Mouse (Mus musculus) ZHBTc4 (cell line): ENCODE data around the gene Gm49661.
A peak's percentile ranks its signal among the peaks of the same experiment; 100 is the strongest.

ENCODE experiments used
- DNase-seq: peaks from one replicate; pipeline ENCODE4 v3.0.0-alpha.2; 2011; ENCODE audit warnings: low read depth, low spot score

Gene Gm49661

GRCm38 (mm10) chr8:84984294-84985048, 15.2 kb upstream of the Gm49661 start:
- no peak for DNase-seq

- no peak for DNase-seq
Observed at GRCm38 (mm10) chr8:84982499-84983011, 13.3 kb upstream of the Gm49661 start.

- DNase-seq = no peak
Observed at GRCm38 (mm10) chr8:84981644-84982498, 12.6 kb upstream of the Gm49661 start.

GRCm38 (mm10) chr8:84980622-84981358, 11.6 kb upstream of the Gm49661 start:
- DNase-seq = peak; percentile 35

DNA sequence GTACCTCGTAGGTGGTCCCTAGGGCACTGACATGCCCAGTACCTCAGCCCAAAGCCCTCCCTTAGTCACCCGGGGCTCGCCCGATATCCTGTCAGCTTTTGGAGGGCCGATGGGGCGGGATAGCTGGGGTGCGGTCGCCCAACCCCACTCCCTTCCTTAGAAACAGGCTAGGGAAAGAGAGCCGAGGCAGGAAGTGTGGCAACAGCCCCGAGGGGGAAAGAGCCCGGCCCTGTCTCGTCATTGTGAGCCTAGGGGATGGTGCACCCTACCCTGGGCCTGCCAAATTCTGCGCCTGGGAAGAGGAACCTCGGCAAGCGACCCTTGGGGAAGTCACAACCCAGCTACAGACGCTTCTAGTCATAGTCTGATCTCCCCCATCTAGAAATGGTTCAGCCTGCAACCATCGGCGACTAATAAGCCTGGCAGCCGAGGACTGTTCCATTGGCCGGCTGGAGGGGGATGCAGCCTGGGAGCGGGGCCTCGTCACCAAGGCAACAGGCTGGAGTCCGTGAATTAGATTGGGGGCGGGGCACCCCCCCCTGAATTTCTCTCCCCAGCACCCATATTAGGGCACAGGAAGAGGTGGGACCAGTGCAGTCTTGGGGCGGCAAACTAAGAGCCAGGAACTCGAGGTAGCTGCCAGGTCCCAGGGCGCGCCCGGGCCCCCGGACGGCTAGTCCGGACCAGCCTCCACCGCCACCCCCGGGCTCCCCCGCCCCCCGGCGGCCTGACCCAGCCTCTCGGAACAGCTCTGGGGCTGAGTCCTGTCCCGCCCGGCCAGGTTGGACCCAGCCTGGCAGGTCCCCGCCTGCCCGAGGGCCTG, 10.6 kb upstream of the Gm49661 start:
- peak; percentile 95 for DNase-seq

GRCm38 (mm10) chr8:84978248-84978940, 9.2 kb upstream of the Gm49661 start, which contains the start of gene Junb:
Gene Junb, minus strand, starts transcription at chr8:84978718.
- peak; percentile 93 for DNase-seq

DNA sequence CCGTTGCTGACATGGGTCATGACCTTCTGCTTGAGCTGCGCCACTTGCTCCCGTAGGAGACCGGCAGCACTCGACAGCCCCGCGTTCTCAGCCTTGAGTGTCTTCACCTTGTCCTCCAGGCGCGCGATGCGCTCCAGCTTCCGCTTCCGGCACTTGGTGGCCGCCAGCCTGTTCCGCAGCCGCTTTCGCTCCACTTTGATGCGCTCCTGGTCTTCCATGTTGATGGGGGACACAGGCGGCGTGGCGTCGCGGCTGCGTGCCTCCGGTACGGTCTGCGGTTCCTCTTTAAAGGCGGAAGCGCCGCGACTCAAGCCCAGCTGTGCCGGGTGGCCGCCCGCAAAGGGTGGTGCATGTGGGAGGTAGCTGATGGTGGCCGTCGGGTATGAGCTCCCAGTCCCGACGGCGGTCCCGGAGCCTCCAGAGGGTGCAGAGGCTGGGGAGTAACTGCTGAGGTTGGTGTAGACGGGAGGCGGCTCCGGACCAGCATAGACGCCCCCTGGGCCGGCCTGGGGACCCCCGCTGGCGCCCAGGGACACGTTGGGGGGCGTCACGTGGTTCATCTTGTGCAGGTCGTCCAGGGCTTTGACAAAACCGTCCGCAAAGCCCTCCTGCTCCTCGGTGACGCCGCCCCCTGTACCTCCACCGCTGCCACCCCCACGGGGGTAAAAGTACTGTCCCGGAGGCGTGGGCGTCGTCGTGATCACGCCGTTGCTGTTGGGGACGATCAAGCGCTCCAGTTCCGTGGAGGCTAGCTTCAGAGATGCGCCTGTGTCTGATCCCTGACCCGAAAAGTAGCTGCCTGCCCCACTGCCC, 8.4 kb upstream of the Gm49661 start:
- peak; percentile 85 for DNase-seq

GRCm38 (mm10) chr8:84976763-84977434, 7.7 kb upstream of the Gm49661 start:
- no peak for DNase-seq

DNA sequence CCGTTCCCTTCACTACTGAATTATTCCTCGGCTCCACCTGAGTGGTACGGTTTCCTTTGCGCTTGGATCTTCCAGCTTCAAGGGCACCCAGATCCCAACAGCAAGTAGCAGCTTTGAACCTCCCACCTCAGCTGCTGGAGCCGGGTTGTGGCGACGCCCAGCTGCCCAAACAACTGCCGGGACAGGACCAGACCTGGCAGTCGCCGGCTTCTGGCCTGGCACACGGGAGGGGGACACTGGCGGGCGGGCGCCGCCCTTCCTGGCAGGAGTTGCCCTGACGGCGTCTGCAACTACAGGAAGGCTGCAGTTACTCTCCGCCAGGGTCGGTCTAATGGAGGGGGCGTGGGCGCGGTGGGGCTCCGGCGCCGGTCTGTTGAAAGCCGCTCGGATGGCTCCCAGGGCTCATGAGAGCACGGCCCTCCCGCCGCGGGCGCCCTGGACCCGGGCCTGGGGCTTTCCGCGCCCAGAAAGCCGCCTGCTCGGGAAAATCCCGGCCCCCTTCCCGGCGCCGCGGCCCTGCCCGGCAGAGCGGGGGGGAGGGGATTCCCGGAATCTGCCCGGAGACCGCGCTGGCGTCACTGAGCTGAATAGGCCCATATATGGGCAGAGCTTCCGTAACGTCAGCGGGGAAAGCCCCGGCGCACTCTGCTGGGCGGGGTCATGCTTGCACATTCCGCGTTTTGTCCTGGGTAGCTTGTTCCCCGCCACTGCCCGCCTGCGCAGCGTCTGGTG, 7.0 kb upstream of the Gm49661 start:
- DNase-seq = peak; percentile 97

- DNase-seq = peak; percentile 79
Observed at GRCm38 (mm10) chr8:84975434-84975833, 6.2 kb upstream of the Gm49661 start.

GRCm38 (mm10) chr8:84974543-84975142, 5.4 kb upstream of the Gm49661 start:
- no peak for DNase-seq

DNA sequence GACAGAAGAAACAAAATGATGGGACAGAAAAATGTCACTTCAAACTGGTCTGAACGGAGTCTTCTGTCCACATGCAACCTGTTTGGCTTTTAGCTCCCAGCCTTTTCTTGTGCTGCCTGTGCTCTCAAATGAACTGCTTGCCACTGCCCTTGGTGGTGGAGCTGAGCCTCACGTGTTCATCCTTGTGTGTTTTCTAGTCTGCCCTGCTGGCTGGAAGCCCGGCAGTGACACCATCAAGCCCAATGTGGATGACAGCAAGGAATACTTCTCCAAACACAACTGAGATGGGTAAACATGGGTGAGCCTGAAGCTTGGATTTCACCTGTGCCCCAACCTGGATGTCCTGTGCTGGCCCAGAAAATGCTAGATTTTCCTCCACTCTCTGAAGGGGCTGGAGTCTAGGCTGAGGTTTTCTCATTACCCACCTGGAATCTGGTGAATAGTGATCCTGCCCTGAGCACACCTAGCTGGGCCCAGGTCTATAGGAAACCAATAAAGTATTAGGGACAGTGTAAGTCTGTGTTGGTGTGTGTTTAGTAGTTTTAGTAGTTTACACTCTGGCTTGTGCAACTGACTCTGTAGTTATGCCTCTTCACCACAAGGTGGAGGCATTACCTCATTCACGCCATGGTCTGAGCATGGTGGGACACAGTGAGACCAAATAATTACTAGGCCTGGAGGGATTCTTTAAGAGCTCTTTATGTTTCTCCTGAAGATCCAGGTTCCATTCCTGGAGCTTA, 4.7 kb upstream of the Gm49661 start:
- DNase-seq = peak; percentile 81

DNA sequence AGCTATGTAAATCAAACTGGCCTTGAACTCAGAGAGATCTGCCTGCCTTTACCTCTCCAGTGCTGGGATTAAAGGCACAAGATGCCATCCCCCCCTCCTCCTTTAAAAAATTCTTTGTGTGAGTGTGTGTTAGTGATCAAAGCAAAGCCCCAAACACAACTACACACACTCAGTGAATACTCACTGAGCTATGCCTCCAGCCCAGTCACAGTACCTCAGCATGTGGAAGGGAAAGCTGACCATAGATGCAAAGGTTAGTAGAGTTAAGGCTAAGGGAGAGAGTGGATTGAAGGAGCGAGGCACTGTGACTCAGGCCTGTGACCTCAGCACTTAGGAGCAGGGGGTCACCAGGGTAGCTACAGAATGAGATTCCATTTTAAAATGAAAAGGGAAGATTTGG, 3.8 kb upstream of the Gm49661 start:
- no peak for DNase-seq

DNA sequence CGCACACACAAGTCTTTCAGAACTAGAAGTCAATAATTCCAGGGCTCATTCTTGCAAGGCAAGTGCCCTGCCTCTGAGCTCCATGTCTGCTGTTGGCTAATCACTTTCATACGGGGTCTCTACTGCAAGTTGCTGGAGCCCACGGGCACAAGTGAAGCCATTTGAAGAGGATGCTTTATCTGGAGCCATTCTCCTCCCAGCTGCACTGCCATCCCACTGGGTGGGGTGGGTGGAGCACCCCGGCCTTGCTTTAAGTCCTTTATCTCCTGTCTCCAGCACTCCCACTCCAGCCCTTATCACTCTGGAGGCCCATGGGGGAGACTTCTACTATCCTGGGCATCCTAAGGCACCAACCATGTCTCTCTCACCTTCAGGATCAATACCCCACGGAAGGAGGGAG, 1.7 kb upstream of the Gm49661 start:
- no peak for DNase-seq

DNA sequence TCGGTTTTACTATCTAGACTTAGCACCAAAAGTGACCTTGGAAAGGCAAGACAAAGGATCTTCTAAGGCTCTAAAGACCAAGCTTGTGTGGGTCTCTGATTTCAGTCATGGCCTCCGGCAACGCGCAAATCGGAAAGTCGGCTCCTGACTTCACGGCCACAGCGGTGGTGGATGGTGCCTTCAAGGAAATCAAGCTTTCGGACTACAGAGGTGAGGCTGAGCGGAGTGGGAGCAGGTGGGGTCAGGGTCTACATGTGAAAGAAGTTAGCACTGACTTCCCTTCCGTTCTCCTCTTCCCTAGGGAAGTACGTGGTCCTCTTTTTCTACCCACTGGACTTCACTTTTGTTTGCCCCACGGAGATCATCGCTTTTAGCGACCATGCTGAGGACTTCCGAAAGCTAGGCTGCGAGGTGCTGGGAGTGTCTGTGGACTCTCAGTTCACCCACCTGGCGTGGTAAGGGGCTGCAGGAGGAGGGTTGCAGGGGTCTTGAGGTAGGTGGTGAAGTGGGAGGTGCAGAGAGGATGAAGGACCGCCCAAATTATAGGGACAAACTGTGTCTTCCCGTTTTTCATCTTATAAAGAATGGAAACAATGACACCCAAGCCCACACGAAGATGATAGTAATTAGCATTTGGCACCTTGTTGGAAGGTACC, 1.0 kb upstream of the Gm49661 start:
- peak; percentile 58 for DNase-seq

GRCm38 (mm10) chr8:84968650-84969049, 583 bp downstream of the Gm49661 start:
- no peak for DNase-seq
